In genomic region chr11:50377892-50378684, GRCm38 (mm10) we compare ENCODE assay signal across 8 mouse cellular contexts. TPM values are rescaled to one million over a fixed set of nuclear protein-coding genes. Genes with fewer than 3 reads are reported as not detected.
DNase-seq lines count a peak whose midpoint lies in the region; ATAC-seq and TF ChIP-seq lines count a peak whose summit lies in the region.

No protein-coding gene starts in this region.

- H3K4me1 ChIP-seq in forebrain, embryonic 10.5 days = peaks cover 51% of the 10 kb centered on the region
- peaks cover 27% of the 10 kb centered on the region for H3K4me1 ChIP-seq in heart, embryonic 15.5 days (replicated peaks)
- H3K4me1 ChIP-seq in liver, embryonic 14.5 days (replicated peaks; ENCODE audit: control insufficient read depth in 2 of 2, insufficient read depth in 2 of 2, low read length in 1 of 2) = peaks cover 16 to 17% of the 10 kb centered on the region in 2 experiments
- H3K4me1 ChIP-seq in stomach, embryonic 15.5 days = peaks cover 8% of the 10 kb centered on the region

- peak overlapping the region; percentile 100 for H3K9ac ChIP-seq in heart, embryonic 15.5 days
- peak overlapping the region; percentile 84 for H3K9ac ChIP-seq in liver, embryonic 14.5 days (replicated peaks)
- H3K9ac ChIP-seq in stomach, embryonic 15.5 days = peak overlapping the region; percentile 100

- peak overlapping the region; percentile 94 for H3K4me3 ChIP-seq in forebrain, embryonic 10.5 days
- peak overlapping the region; percentile 99 for H3K4me3 ChIP-seq in heart, embryonic 15.5 days
- peak overlapping the region; percentile 69 to 83 for H3K4me3 ChIP-seq in liver, embryonic 14.5 days (ENCODE audit: insufficient read depth in 1 of 2, low read depth in 2 of 2, low read length in 2 of 2)
- H3K4me3 ChIP-seq in stomach, embryonic 15.5 days (replicated peaks) = peak overlapping the region; percentile 99

- TF ChIP-seq EP300 in liver, embryonic 14.5 days (IDR thresholded peaks at IDR 0.05; ENCODE audit: low read depth) = no peak; the same call in 1 of the 2 replicates

- H3K36me3 ChIP-seq in forebrain, embryonic 10.5 days (replicated peaks) = peaks cover 47% of the 10 kb centered on the region
- peaks cover 24% of the 10 kb centered on the region for H3K36me3 ChIP-seq in heart, embryonic 15.5 days
- H3K36me3 ChIP-seq in liver, embryonic 14.5 days (replicated peaks; ENCODE audit: control insufficient read depth, insufficient read depth, low read depth) = peaks cover 26% of the 10 kb centered on the region
- H3K36me3 ChIP-seq in stomach, embryonic 15.5 days = peaks cover 14% of the 10 kb centered on the region

- WGBS in forebrain, embryonic 10.5 days = under 1% methylated on average over 71 of the region's 71 CpGs
- under 1% methylated on average over 71 of the region's 71 CpGs for WGBS in heart, embryonic 15.5 days
- under 1% methylated on average over 66 of the region's 71 CpGs for WGBS in liver, embryonic 14.5 days (ENCODE audit: insufficient replicate concordance)
- whole genome bisulfite sequencing in stomach, embryonic 15.5 days = under 1% methylated on average over 70 of the region's 71 CpGs

- peak; percentile 53 for ATAC-seq in CD4-positive, CD25-positive, alpha-beta regulatory T cell, adult 4 months
- ATAC-seq in heart, embryonic 15.5 days (replicated peaks; ENCODE audit: insufficient number of reproducible peaks, insufficient read depth, low FRiP score, low read depth) = peak; percentile 76
- ATAC-seq in liver, embryonic 14.5 days (ENCODE audit: insufficient read depth) = peak; percentile 69
- ATAC-seq in stomach, embryonic 15.5 days (ENCODE audit: insufficient read depth, low FRiP score, low read depth) = peak; percentile 77

- H3K27me3 ChIP-seq in forebrain, embryonic 10.5 days (ENCODE audit: poor library complexity, severe bottlenecking) = peaks cover 21% of the 10 kb centered on the region
- no peaks in the 10 kb centered on the region for H3K27me3 ChIP-seq in heart, embryonic 15.5 days
- no peaks in the 10 kb centered on the region for H3K27me3 ChIP-seq in liver, embryonic 14.5 days (ENCODE audit: control insufficient read depth, insufficient read depth, low read length)
- no peaks in the 10 kb centered on the region for H3K27me3 ChIP-seq in stomach, embryonic 15.5 days (replicated peaks)

- peak; percentile 68 for TF ChIP-seq CTCF in liver, embryonic 14.5 days (IDR thresholded peaks at IDR 0.05; ENCODE audit: low read depth)

- peak; percentile 66 for DNase-seq in c-Kit-positive CD71-negative TER-119-negative erythroid progenitor cells, embryonic 14.5 days (ENCODE audit: low read depth)
- DNase-seq in forebrain, embryonic 10.5 days (ENCODE audit: extremely low spot score, low spot score) = peak; percentile 78
- DNase-seq in kidney, postnatal 25 days = peak; percentile 90 to 93
- peak; percentile 63 to 68 (median 67) for DNase-seq in liver, embryonic 14.5 days (ENCODE audit: low read depth in 3 of 3, low spot score in 3 of 3)
- peak; percentile 85 for DNase-seq in neural tube, embryonic 10.5 days (ENCODE audit: extremely low spot score, low spot score)

- H3K9me3 ChIP-seq in forebrain, embryonic 10.5 days = no peaks in the 10 kb centered on the region
- H3K9me3 ChIP-seq in heart, embryonic 15.5 days (replicated peaks) = no peaks in the 10 kb centered on the region
- no peaks in the 10 kb centered on the region for H3K9me3 ChIP-seq in liver, embryonic 14.5 days (ENCODE audit: control insufficient read depth, low read length)
- no peaks in the 10 kb centered on the region for H3K9me3 ChIP-seq in stomach, embryonic 15.5 days

- H3K27ac ChIP-seq in forebrain, embryonic 10.5 days = peak overlapping the region; percentile 100
- peak overlapping the region; percentile 100 for H3K27ac ChIP-seq in heart, embryonic 15.5 days
- peak overlapping the region; percentile 97 for H3K27ac ChIP-seq in liver, embryonic 14.5 days
- H3K27ac ChIP-seq in stomach, embryonic 15.5 days = peak overlapping the region; percentile 100

- peak overlapping the region; percentile 69 for H3K4me2 ChIP-seq in heart, embryonic 15.5 days
- H3K4me2 ChIP-seq in liver, embryonic 14.5 days (ENCODE audit: low read depth) = peak overlapping the region; percentile 95
- peak overlapping the region; percentile 74 for H3K4me2 ChIP-seq in stomach, embryonic 15.5 days

RNA-seq across cellular contexts. Expression of gene Hnrnph1, which starts 1.3 kb away (rescaled TPM):
- 100 to 1,000 TPM; 195 to 207 TPM for polyA plus RNA-seq in CD4-positive, CD25-positive, alpha-beta regulatory T cell, adult 4 months (2017; shearing (Covaris generic))
- polyA plus RNA-seq in forebrain, embryonic 10.5 days (2016; fragmentation: Nextera tagmentation; extraction: Ambion mirVana) = 634 and 666 TPM in 2 replicates
- 190 and 235 TPM in 2 replicates for polyA plus RNA-seq in heart, embryonic 15.5 days (2015; fragmentation: Nextera tagmentation; extraction: Ambion mirVana)
- 163 and 200 TPM in 2 replicates for polyA plus RNA-seq in liver, embryonic 14.5 days (2012; rRNA removed)
- 101 and 120 TPM in 2 replicates for polyA plus RNA-seq in liver, embryonic 14.5 days (2014; fragmentation: Nextera tagmentation; extraction: Ambion mirVana)
- polyA plus RNA-seq in stomach, embryonic 15.5 days (2015; fragmentation: Nextera tagmentation; extraction: Ambion mirVana) = 363 and 370 TPM in 2 replicates

RNA-seq across cellular contexts. Expression of gene Cby3, which starts 23.8 kb away (rescaled TPM):
- polyA plus RNA-seq in CD4-positive, CD25-positive, alpha-beta regulatory T cell, adult 4 months (2017; shearing (Covaris generic)) = not detected
- polyA plus RNA-seq in forebrain, embryonic 10.5 days (2016; fragmentation: Nextera tagmentation; extraction: Ambion mirVana) = 0.23 and 0.57 TPM in 2 replicates
- 0.20 and 0.30 TPM in 2 replicates for polyA plus RNA-seq in heart, embryonic 15.5 days (2015; fragmentation: Nextera tagmentation; extraction: Ambion mirVana)
- 0.08 TPM in 1 of 2 replicates, not detected in the other for polyA plus RNA-seq in liver, embryonic 14.5 days (2012; rRNA removed)
- not detected in 2 replicates for polyA plus RNA-seq in liver, embryonic 14.5 days (2014; fragmentation: Nextera tagmentation; extraction: Ambion mirVana)
- 0.32 and 0.53 TPM in 2 replicates for polyA plus RNA-seq in stomach, embryonic 15.5 days (2015; fragmentation: Nextera tagmentation; extraction: Ambion mirVana)

RNA-seq across cellular contexts. Expression of gene Canx, which starts 52.6 kb away (rescaled TPM):
- 100 to 1,000 TPM; 182 to 206 TPM for polyA plus RNA-seq in CD4-positive, CD25-positive, alpha-beta regulatory T cell, adult 4 months (2017; shearing (Covaris generic))
- polyA plus RNA-seq in forebrain, embryonic 10.5 days (2016; fragmentation: Nextera tagmentation; extraction: Ambion mirVana) = 334 and 352 TPM in 2 replicates
- 247 and 251 TPM in 2 replicates for polyA plus RNA-seq in heart, embryonic 15.5 days (2015; fragmentation: Nextera tagmentation; extraction: Ambion mirVana)
- 55.3 and 91.6 TPM in 2 replicates for polyA plus RNA-seq in liver, embryonic 14.5 days (2012; rRNA removed)
- polyA plus RNA-seq in liver, embryonic 14.5 days (2014; fragmentation: Nextera tagmentation; extraction: Ambion mirVana) = 136 and 143 TPM in 2 replicates
- polyA plus RNA-seq in stomach, embryonic 15.5 days (2015; fragmentation: Nextera tagmentation; extraction: Ambion mirVana) = 334 and 361 TPM in 2 replicates

RNA-seq across cellular contexts. Expression of gene Rufy1, which starts 52.8 kb away (rescaled TPM):
- polyA plus RNA-seq in CD4-positive, CD25-positive, alpha-beta regulatory T cell, adult 4 months (2017; shearing (Covaris generic)) = 10 to 100 TPM; 11.9 to 15.4 TPM
- polyA plus RNA-seq in forebrain, embryonic 10.5 days (2016; fragmentation: Nextera tagmentation; extraction: Ambion mirVana) = 23.1 and 24.0 TPM in 2 replicates
- 25.6 and 28.9 TPM in 2 replicates for polyA plus RNA-seq in heart, embryonic 15.5 days (2015; fragmentation: Nextera tagmentation; extraction: Ambion mirVana)
- 3.5 and 5.1 TPM in 2 replicates for polyA plus RNA-seq in liver, embryonic 14.5 days (2012; rRNA removed)
- 7.1 and 8.9 TPM in 2 replicates for polyA plus RNA-seq in liver, embryonic 14.5 days (2014; fragmentation: Nextera tagmentation; extraction: Ambion mirVana)
- 20.5 and 20.7 TPM in 2 replicates for polyA plus RNA-seq in stomach, embryonic 15.5 days (2015; fragmentation: Nextera tagmentation; extraction: Ambion mirVana)

Comparison
In these comparisons a context has a peak if more than half of its experiments do, and no peak if none do; other contexts are left out.
1. Peak in every context shown above with its lines: DNase-seq, ATAC-seq, H3K4me3 ChIP-seq and H3K27ac ChIP-seq.